Mouse (Mus musculus): ENCODE measurements around the gene Obp2a.
"Not testable (repeated sequence)": the region's sequence is repeated elsewhere in the genome, so short reads cannot be mapped to it uniquely, and the experiment has no call there.

The Obp2a gene

GRCm38 (mm10) chr2:25709791-25710190, 9.9 kb downstream of the Obp2a start:
- DNase-seq (ENCODE audit: low spot score): not testable (repeated sequence)

- not testable (repeated sequence) for DNase-seq (ENCODE audit: low spot score)
Measured at GRCm38 (mm10) chr2:25711641-25712040, 11.8 kb downstream of the Obp2a start.

GRCm38 (mm10) chr2:25717222-25717621, 17.4 kb downstream of the Obp2a start:
- DNase-seq (ENCODE audit: low spot score): no peak

- no peak for DNase-seq (ENCODE audit: low spot score)
Measured at GRCm38 (mm10) chr2:25733199-25733930, 33.5 kb downstream of the Obp2a start.

- DNase-seq (ENCODE audit: low spot score): not testable (repeated sequence)
Measured at GRCm38 (mm10) chr2:25736709-25737108, 36.9 kb downstream of the Obp2a start, which contains the start of gene Obp2b. TSS of gene Obp2b (plus strand) at chr2:25737009.

GRCm38 (mm10) chr2:25741671-25742070, 41.8 kb downstream of the Obp2a start:
- DNase-seq (ENCODE audit: low spot score): no peak

All from left cerebral cortex, adult 11 months (tissue).